Mouse (Mus musculus) embryonic facial prominence, embryonic 11.5 days (tissue): Measurements from ENCODE around the gene Gtdc1. TPM values are rescaled to one million over a fixed set of nuclear protein-coding genes. Genes with fewer than 3 reads are reported as not detected.

Experiments
- ATAC-seq: fragments of 200-750 bp; cut with Nextera tagmentation; replicated peaks from 2 replicates; pipeline ENCODE4 v1.8.0; 2017; ENCODE audit warnings: low read depth; ENCODE audit not compliant: insufficient number of reproducible peaks, low FRiP score, low TSS enrichment
- DNase-seq: peaks from one replicate; pipeline ENCODE4 v3.0.0-alpha.2; 2015; ENCODE audit warnings: low spot score
- H3K27ac ChIP-seq: fragments of 300-500 bp; sonication (generic); replicated peaks from 2 replicates; pipeline ENCODE4 v1.5.1; 2014; ENCODE audit warnings: mild to moderate bottlenecking, low read depth, low read length, control low read depth
- H3K27me3 ChIP-seq: fragments of 300-500 bp; sonication (generic); 2 replicates; pipeline ENCODE4 v1.6.1; 2014; ENCODE audit warnings: mild to moderate bottlenecking, low read length, moderate library complexity, mixed read lengths; ENCODE audit not compliant: control insufficient read depth, insufficient read depth
- H3K36me3 ChIP-seq: fragments of 300-500 bp; sonication (generic); replicated peaks from 2 replicates; pipeline ENCODE4 v1.6.1; 2014; ENCODE audit warnings: low read depth, mild to moderate bottlenecking, low read length, moderate library complexity, mixed read lengths; ENCODE audit not compliant: control insufficient read depth, insufficient read depth
- H3K4me1 ChIP-seq: fragments of 300-500 bp; sonication (generic); 2 replicates; pipeline ENCODE4 v1.6.1; 2014; ENCODE audit warnings: low read length, mixed read lengths; ENCODE audit not compliant: control insufficient read depth, insufficient read depth
- H3K4me2 ChIP-seq: fragments of 300-500 bp; sonication (generic); 2 replicates; pipeline ENCODE4 v1.6.1; 2014; ENCODE audit warnings: low read depth, mild to moderate bottlenecking, control low read depth, low read length, moderate library complexity
- H3K4me3 ChIP-seq: fragments of 300-500 bp; sonication (generic); 2 replicates; pipeline ENCODE4 v1.5.1; 2014; ENCODE audit warnings: low read depth, low read length, control low read depth
- H3K9ac ChIP-seq: fragments of 300-500 bp; sonication (generic); replicated peaks from 2 replicates; pipeline ENCODE4 v1.6.1; 2014; ENCODE audit warnings: mild to moderate bottlenecking, control low read depth, low read length
- H3K9me3 ChIP-seq: fragments of 300-500 bp; sonication (generic); replicated peaks from 2 replicates; pipeline ENCODE4 v1.6.1; 2016; ENCODE audit warnings: mild to moderate bottlenecking, low read length, inconsistent platforms, mixed read lengths; ENCODE audit not compliant: control insufficient read depth
- whole genome bisulfite sequencing: fragments of 180-500 bp; shearing (Covaris S2); extraction: QIAGEN DNeasy Blood & Tissue Kit; methylation state at CpG from one replicate; pipeline ENCODE4 v1.1.7; 2014; 5-methylcytosine and 5-hydroxymethylcytosine counted together
- polyA plus RNA-seq: library from polyadenylated mRNA; unstranded; fragments of >200 nt; fragmentation: Nextera tagmentation; extraction: Ambion mirVana; gene quantifications from 2 replicates; pipeline ENCODE4 v1.2.1, GENCODE M21; 2014

Gtdc1 gene
- polyA plus RNA-seq, 1 experiment from 2014 or later, result 17.0 TPM

DNA sequence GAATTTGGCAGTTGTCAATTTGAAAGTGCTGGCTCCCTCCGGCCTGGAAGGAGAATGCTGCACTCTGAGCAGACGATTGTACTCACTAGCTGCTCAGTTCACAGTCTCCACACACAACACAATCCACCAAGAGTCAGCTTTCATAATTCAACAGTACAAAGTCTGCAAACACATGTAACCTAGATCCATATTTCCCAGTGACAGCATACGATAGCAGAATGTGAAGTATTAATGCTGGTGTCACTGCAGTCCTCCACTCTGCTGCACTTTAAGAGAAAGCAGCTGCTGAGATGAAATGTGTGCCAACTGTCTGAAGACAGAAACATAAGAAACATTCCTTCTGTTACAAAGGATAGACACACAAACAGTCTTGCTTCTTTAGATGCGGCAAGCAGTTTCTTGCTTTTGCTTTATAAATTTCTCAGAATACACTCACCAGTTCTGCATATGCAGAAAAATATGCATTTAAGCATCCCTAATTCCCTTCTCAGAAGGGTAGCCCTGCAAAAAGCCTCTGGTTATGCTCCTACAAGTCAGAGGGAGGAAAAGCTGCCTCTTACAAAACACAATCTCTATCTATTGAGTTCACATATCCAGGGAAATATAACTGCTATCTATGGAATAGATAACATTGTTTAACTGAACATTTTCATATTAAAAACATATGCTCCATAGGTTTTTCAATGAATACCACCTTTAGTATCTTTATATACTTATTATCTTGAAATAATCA, 221.4 kb downstream of the Gtdc1 start:
- Histone ChIP-seq H3K36me3 (no peaks in the 10 kb centered on the region), H3K9me3 (no peaks in the 10 kb centered on the region), H3K27me3 (no peaks in the 10 kb centered on the region), H3K4me3 (no peak overlapping the region), H3K27ac (no peak overlapping the region), H3K9ac (no peak overlapping the region), H3K4me1 (no peaks in the 10 kb centered on the region), H3K4me2 (no peak overlapping the region)
- WGBS, result 76% methylated on average over 4 of the region's 4 CpGs
- no peak for DNase-seq
- no peak for ATAC-seq

DNA sequence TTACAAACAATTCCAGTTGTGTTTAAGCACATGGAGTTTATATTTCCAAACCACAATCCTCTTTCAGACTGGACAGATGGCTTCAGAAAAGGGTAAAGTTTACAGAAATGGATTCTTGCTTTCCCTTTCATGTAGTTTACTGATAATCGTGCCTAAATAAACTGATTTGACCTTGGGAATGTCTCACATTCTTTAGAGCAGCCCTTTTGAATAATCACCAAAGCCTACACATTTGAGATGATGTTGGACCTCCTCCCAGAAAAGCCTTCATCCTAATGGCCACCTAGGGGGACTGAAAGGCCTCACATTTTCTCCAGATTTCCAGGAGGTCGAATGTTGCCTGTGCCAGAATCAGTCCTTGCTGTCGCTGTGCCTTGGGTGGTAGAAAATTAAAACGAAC, 227.2 kb downstream of the Gtdc1 start:
- no peaks in the 10 kb centered on the region for H3K9me3 ChIP-seq
- 68% methylated on average over 4 of the region's 4 CpGs for WGBS
- no peak overlapping the region for H3K4me2 ChIP-seq
- H3K9ac ChIP-seq, result no peak overlapping the region
- no peaks in the 10 kb centered on the region for H3K27me3 ChIP-seq
- no peak overlapping the region for H3K27ac ChIP-seq
- H3K36me3 ChIP-seq, result no peaks in the 10 kb centered on the region
- DNase-seq (no peak), ATAC-seq (no peak)
- no peaks in the 10 kb centered on the region for H3K4me1 ChIP-seq
- no peak overlapping the region for H3K4me3 ChIP-seq

- no peaks in the 10 kb centered on the region for H3K9me3 ChIP-seq
- H3K27ac ChIP-seq, result no peak overlapping the region
- no peaks in the 10 kb centered on the region for H3K36me3 ChIP-seq
- H3K4me1 ChIP-seq, result no peaks in the 10 kb centered on the region
- H3K9ac ChIP-seq, result no peak overlapping the region
- H3K27me3 ChIP-seq, result no peaks in the 10 kb centered on the region
- WGBS, result 64% methylated on average over 3 of the region's 3 CpGs
- H3K4me3 ChIP-seq, result no peak overlapping the region
- DNase-seq, result no peak
- no peak for ATAC-seq
- H3K4me2 ChIP-seq, result no peak overlapping the region
These were observed 231.0 kb downstream of the Gtdc1 start for GRCm38 (mm10) chr2:44696441-44696840.

GRCm38 (mm10) chr2:44693898-44694297, 233.6 kb downstream of the Gtdc1 start:
- Histone ChIP-seq H3K4me2 (no peak overlapping the region), H3K36me3 (no peaks in the 10 kb centered on the region), H3K27me3 (no peaks in the 10 kb centered on the region), H3K9ac (no peak overlapping the region), H3K4me3 (no peak overlapping the region), H3K4me1 (no peaks in the 10 kb centered on the region), H3K9me3 (no peaks in the 10 kb centered on the region), H3K27ac (no peak overlapping the region)
- DNase-seq (no peak), ATAC-seq (no peak)
- 50% methylated on average over 1 of the region's 1 CpGs for WGBS

- Histone ChIP-seq H3K36me3 (no peaks in the 10 kb centered on the region), H3K4me3 (no peak overlapping the region), H3K9me3 (no peaks in the 10 kb centered on the region), H3K27ac (no peak overlapping the region), H3K4me1 (no peaks in the 10 kb centered on the region), H3K27me3 (no peaks in the 10 kb centered on the region), H3K4me2 (no peak overlapping the region), H3K9ac (no peak overlapping the region)
- DNase-seq (no peak), ATAC-seq (no peak)
- 93% methylated on average over 7 of the region's 7 CpGs for WGBS
These were observed 263.4 kb downstream of the Gtdc1 start for GRCm38 (mm10) chr2:44664049-44664448.

DNA sequence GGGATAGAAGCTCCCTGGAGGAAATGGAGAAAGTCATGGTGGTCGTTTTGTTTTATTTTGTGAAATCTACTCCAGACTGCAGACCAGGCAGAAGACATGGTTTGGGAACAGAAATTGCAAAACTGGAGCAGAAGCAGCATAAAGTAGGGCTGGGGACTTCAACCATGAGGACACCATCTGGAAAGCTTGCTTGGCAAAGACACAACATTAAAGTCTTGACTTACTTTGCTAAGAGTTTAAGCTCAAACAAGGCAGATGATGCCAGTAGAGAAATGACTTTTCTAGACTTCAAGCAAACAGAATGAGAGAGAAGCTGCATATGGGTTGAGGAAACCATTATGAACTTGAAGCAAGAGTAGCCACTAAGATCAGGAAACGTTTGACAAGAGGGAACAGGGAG, 267.6 kb downstream of the Gtdc1 start:
- WGBS, result 61% methylated on average over 2 of the region's 2 CpGs
- Histone ChIP-seq H3K27ac (no peak overlapping the region), H3K4me3 (no peak overlapping the region), H3K9ac (no peak overlapping the region), H3K36me3 (no peaks in the 10 kb centered on the region), H3K9me3 (no peaks in the 10 kb centered on the region), H3K4me2 (no peak overlapping the region), H3K4me1 (no peaks in the 10 kb centered on the region), H3K27me3 (no peaks in the 10 kb centered on the region)
- DNase-seq (no peak), ATAC-seq (no peak)

DNA sequence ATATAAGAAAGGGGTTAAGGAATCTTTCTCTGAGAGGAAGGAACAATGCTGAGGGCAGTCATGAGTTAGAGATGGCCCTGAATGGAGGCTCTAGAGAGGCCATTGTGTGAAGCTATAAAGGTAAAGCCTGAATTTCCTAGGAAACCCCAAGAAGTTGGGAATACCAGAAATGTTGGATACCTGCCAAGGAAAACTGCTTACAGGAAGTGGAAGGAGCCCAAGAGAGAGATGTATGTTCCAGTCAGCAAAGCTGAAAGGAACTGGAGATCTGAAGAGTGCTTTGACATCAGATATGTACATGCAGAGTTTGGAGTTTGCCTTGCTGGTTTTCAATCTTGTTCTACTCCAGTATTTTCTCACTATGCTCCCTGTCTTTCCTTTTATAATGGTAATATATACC, 268.4 kb downstream of the Gtdc1 start:
- H3K9ac ChIP-seq, result no peak overlapping the region
- ATAC-seq, result no peak
- no peaks in the 10 kb centered on the region for H3K4me1 ChIP-seq
- H3K9me3 ChIP-seq, result no peaks in the 10 kb centered on the region
- no peak overlapping the region for H3K4me3 ChIP-seq
- H3K27me3 ChIP-seq, result no peaks in the 10 kb centered on the region
- no peaks in the 10 kb centered on the region for H3K36me3 ChIP-seq
- DNase-seq, result no peak
- H3K4me2 ChIP-seq, result no peak overlapping the region
- no peak overlapping the region for H3K27ac ChIP-seq

DNA sequence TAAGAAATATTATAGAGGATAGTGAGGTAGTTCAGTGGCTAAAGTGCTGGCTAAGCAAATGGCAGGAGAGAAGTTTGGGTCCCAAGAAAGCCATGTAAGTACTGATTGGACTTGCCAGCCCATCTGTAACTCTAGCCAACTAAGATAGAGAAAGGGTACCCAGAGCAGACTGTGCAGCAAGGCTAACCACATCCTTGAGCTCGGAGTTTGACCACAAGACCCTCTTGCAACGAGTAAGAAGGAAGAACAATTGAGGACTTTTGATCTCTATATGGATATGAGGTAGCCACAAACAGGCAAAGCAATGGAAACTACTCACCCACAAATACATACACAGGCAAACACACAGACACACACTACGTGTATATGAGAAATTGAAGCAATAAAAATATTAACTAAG, 278.9 kb downstream of the Gtdc1 start:
- Histone ChIP-seq H3K9ac (no peak overlapping the region), H3K9me3 (no peaks in the 10 kb centered on the region), H3K4me3 (no peak overlapping the region), H3K4me1 (no peaks in the 10 kb centered on the region), H3K36me3 (no peaks in the 10 kb centered on the region), H3K4me2 (no peak overlapping the region), H3K27me3 (no peaks in the 10 kb centered on the region), H3K27ac (no peak overlapping the region)
- no peak for ATAC-seq
- WGBS, result 79% methylated on average over 3 of the region's 3 CpGs
- no peak for DNase-seq
